Mouse (Mus musculus) myocyte (in vitro differentiated cells): Measurements from ENCODE around the gene Fbxl18. TPM values are rescaled to one million over a fixed set of nuclear protein-coding genes. Genes with fewer than 3 reads are reported as not detected.

Experiments used
- H3K27me3 ChIP-seq: one replicate; pipeline ENCODE4 v1.6.1; 2011; ENCODE audit not compliant: control insufficient read depth, insufficient read depth, insufficient read length
- H3K36me3 ChIP-seq: one replicate; pipeline ENCODE4 v1.6.1; 2011; ENCODE audit not compliant: control insufficient read depth, insufficient read depth
- H3K4me2 ChIP-seq: one replicate; pipeline ENCODE4 v1.6.1; 2011; ENCODE audit warnings: low read depth, control low read depth
- H3K4me3 ChIP-seq: one replicate; pipeline ENCODE4 v1.5.1; 2011; ENCODE audit warnings: mild to moderate bottlenecking, control low read depth, moderate library complexity
- H3K79me2 ChIP-seq: one replicate; pipeline ENCODE4 v1.6.1; 2011; ENCODE audit not compliant: control insufficient read depth, insufficient read depth
- H3ac ChIP-seq: one replicate; pipeline ENCODE4 v1.6.1; 2011; ENCODE audit not compliant: control insufficient read depth, insufficient read length
- CEBPB ChIP-seq: IDR thresholded peaks from 2 replicates; pipeline ENCODE4 v1.6.1; 2011; ENCODE audit warnings: mild to moderate bottlenecking, moderate library complexity; ENCODE audit not compliant: poor library complexity, insufficient read depth, severe bottlenecking
- E2F4 ChIP-seq: IDR thresholded peaks from one replicate; pipeline ENCODE4 v1.6.1; 2011; ENCODE audit warnings: mild to moderate bottlenecking, control low read depth, moderate library complexity; ENCODE audit not compliant: insufficient read depth
- MAX ChIP-seq: IDR thresholded peaks from one replicate; pipeline ENCODE4 v1.6.1; 2011; ENCODE audit warnings: low read depth, mild to moderate bottlenecking, control low read depth
- MYOD1 ChIP-seq, 3 experiments: IDR thresholded peaks; one replicate each; pipeline ENCODE4 v1.6.1; 2011; ENCODE audit warnings: control low read depth in 2 of 3, low read depth in 2 of 3, mild to moderate bottlenecking in 2 of 3, moderate library complexity in 1 of 3; ENCODE audit not compliant: insufficient read length in 2 of 3, control insufficient read depth in 1 of 3
- MYOG ChIP-seq, 3 experiments: IDR thresholded peaks; one replicate each; pipeline ENCODE4 v1.6.1; 2011; ENCODE audit warnings: control low read depth in 2 of 3, low read depth in 2 of 3, mild to moderate bottlenecking in 2 of 3; ENCODE audit not compliant: insufficient read length in 2 of 3, control insufficient read depth in 1 of 3, insufficient read depth in 1 of 3
- POLR2A ChIP-seq: IDR thresholded peaks from one replicate; pipeline ENCODE4 v1.6.1; 2011; ENCODE audit warnings: low read depth, mild to moderate bottlenecking, control low read depth, moderate library complexity; ENCODE audit not compliant: insufficient read length
- POLR2AphosphoS2 ChIP-seq: IDR thresholded peaks from one replicate; pipeline ENCODE4 v1.6.1; 2011; ENCODE audit warnings: low read depth, control low read depth; ENCODE audit not compliant: insufficient read length
- REST ChIP-seq: IDR thresholded peaks from one replicate; pipeline ENCODE4 v1.6.1; 2011; ENCODE audit warnings: mild to moderate bottlenecking, control low read depth, moderate library complexity; ENCODE audit not compliant: insufficient read depth, insufficient read length
- SRF ChIP-seq: IDR thresholded peaks from one replicate; pipeline ENCODE4 v1.6.1; 2011; ENCODE audit warnings: low read depth; ENCODE audit not compliant: control insufficient read depth, insufficient read length
- TCF12 ChIP-seq: IDR thresholded peaks from one replicate; pipeline ENCODE4 v1.6.1; 2011; ENCODE audit warnings: mild to moderate bottlenecking, control low read depth; ENCODE audit not compliant: poor library complexity, insufficient read depth, severe bottlenecking
- TCF3 ChIP-seq: IDR thresholded peaks from one replicate; pipeline ENCODE4 v1.6.1; 2011; ENCODE audit warnings: low read depth, control low read depth; ENCODE audit not compliant: insufficient read length
- USF1 ChIP-seq: IDR thresholded peaks from one replicate; pipeline ENCODE4 v1.6.1; 2011; ENCODE audit warnings: low read depth, mild to moderate bottlenecking, control low read depth, moderate library complexity
- polyA plus RNA-seq: library from polyadenylated mRNA; unstranded; fragments of >200 nt; fragmentation: generic; extraction: Trizol; gene quantifications from one replicate; pipeline ENCODE4 v1.2.1, GENCODE M21; 2012; ENCODE audit warnings: missing spikeins

Gene Fbxl18
- 7.6 TPM for polyA plus RNA-seq

GRCm38 (mm10) chr5:142894918-142895613, at the start of gene Fbxl18:
TSS of gene Fbxl18 (minus strand) at chr5:142895421.
- Histone ChIP-seq H3K79me2 (peaks cover 20% of the 10 kb centered on the region), H3K36me3 (no peaks in the 10 kb centered on the region), H3K4me2 (peak within 1 kb of the TSS; percentile 98), H3K4me3 (peak within 1 kb of the TSS; percentile 89), H3ac (peak within 1 kb of the TSS; percentile 66), H3K27me3 (no peaks in the 10 kb centered on the region)
- peak; percentile 82 for TF ChIP-seq POLR2A
- no peak for TF ChIP-seq REST
- TF ChIP-seq USF1: peak; percentile 27
- TF ChIP-seq MAX: no peak
- no peak for TF ChIP-seq MYOG (IDR thresholded peaks at IDR 0.05; ENCODE audit: control insufficient read depth in 1 of 3, insufficient read depth in 1 of 3, insufficient read length in 2 of 3, low read depth in 2 of 3)
- peak; percentile 81 for TF ChIP-seq POLR2AphosphoS2
- TF ChIP-seq SRF: peak; percentile 92
- no peak for TF ChIP-seq CEBPB
- TF ChIP-seq TCF12: no peak
- no peak for TF ChIP-seq E2F4
- TF ChIP-seq MYOD1 (IDR thresholded peaks at IDR 0.05; ENCODE audit: control insufficient read depth in 1 of 3, insufficient read length in 2 of 3, low read depth in 2 of 3): no peak
- no peak for TF ChIP-seq TCF3

- no peaks in the 10 kb centered on the region for H3K27me3 ChIP-seq
- no peaks in the 10 kb centered on the region for H3K36me3 ChIP-seq
- TF ChIP-seq POLR2AphosphoS2: no peak
- no peak for TF ChIP-seq TCF3
- no peak for TF ChIP-seq CEBPB
- TF ChIP-seq MYOG (IDR thresholded peaks at IDR 0.05; ENCODE audit: control insufficient read depth in 1 of 3, insufficient read depth in 1 of 3, insufficient read length in 2 of 3, low read depth in 2 of 3): no peak
- TF ChIP-seq SRF: no peak
- TF ChIP-seq MYOD1 (IDR thresholded peaks at IDR 0.05; ENCODE audit: control insufficient read depth in 1 of 3, insufficient read length in 2 of 3, low read depth in 2 of 3): no peak
- no peak for TF ChIP-seq E2F4
- TF ChIP-seq REST: no peak
- TF ChIP-seq MAX: no peak
- TF ChIP-seq TCF12: no peak
- no peak for TF ChIP-seq POLR2A
- TF ChIP-seq USF1: no peak
- no peak overlapping the region for H3ac ChIP-seq
- no peaks in the 10 kb centered on the region for H3K79me2 ChIP-seq
- no peak overlapping the region for H3K4me3 ChIP-seq
- no peak overlapping the region for H3K4me2 ChIP-seq
Measured at GRCm38 (mm10) chr5:142940393-142940792, 45.2 kb upstream of the Fbxl18 start.

DNA sequence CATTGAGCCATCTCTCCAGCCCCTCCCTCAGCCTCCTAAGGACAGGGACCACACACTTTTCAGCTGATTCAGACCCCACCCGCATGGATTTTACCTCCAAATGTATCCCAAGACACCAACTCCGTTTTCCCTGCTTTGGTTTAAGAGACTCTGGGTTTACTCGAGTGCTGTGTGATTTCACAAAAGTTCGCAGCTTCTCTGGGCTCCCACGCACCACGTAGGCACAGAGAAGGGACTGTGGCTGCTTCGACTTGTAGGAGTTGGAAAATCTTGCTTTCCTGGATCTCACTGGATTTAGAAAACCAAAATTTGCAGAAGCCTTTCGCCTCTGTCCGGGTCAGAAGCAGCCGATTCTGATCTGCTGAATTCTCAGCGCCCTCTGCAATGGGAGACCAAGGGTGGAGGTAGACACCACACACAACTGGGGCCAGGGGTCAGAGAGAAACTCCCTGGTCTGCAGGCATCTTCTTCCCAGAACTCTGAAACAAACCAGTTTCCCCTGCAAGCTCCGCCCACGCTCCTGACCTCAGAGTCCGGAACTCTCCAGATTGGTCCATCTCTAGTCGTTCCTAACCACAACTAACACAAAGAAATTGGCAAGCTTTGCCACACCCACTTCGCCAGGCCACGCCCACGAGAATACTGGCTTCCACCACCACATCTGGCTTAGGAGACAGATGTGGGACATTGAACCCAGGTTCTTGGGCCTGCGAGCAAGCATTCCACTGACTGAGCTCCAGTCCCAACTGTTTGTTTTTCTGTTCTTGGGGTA, 42.9 kb upstream of the Fbxl18 start:
- H3K36me3 ChIP-seq: no peaks in the 10 kb centered on the region
- no peak overlapping the region for H3ac ChIP-seq
- no peak overlapping the region for H3K4me3 ChIP-seq
- no peaks in the 10 kb centered on the region for H3K79me2 ChIP-seq
- no peak for TF ChIP-seq CEBPB
- TF ChIP-seq REST: no peak
- TF ChIP-seq E2F4: no peak
- TF ChIP-seq POLR2AphosphoS2: no peak
- no peak for TF ChIP-seq MYOD1 (IDR thresholded peaks at IDR 0.05; ENCODE audit: control insufficient read depth in 1 of 3, insufficient read length in 2 of 3, low read depth in 2 of 3)
- no peak for TF ChIP-seq MYOG (IDR thresholded peaks at IDR 0.05; ENCODE audit: control insufficient read depth in 1 of 3, insufficient read depth in 1 of 3, insufficient read length in 2 of 3, low read depth in 2 of 3)
- H3K4me2 ChIP-seq: no peak overlapping the region
- H3K27me3 ChIP-seq: no peaks in the 10 kb centered on the region

DNA sequence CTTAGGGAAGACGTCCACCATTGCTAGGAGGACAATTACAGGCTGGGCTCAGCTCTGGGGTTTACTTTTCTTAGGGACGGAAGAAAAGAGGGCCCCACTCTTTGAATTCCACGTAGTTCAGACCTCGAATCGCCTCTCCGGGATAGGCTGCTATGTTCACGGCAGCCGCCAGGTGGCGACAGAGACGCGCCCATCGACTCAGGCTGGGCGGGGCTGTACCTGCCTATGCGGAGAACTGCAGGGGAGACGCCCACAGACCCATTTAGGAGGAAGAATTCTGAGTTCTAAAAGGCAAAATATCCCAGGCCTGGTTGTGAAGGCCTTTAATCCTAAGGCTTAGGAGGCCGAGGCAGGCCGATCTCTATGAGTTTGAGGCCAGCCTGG, 41.1 kb upstream of the Fbxl18 start:
- peak overlapping the region; percentile 3 for H3K4me3 ChIP-seq
- TF ChIP-seq TCF3 (no peak), SRF (no peak), E2F4 (no peak), CEBPB (no peak), MYOG (IDR thresholded peaks at IDR 0.05; ENCODE audit: control insufficient read depth in 1 of 3, insufficient read depth in 1 of 3, insufficient read length in 2 of 3, low read depth in 2 of 3) (no peak), MYOD1 (IDR thresholded peaks at IDR 0.05; ENCODE audit: control insufficient read depth in 1 of 3, insufficient read length in 2 of 3, low read depth in 2 of 3) (no peak), USF1 (no peak), POLR2AphosphoS2 (no peak), POLR2A (no peak), TCF12 (no peak), MAX (no peak), REST (no peak)

More for the DNA sequence above, 41.1 kb upstream of the Fbxl18 start:
- H3K36me3 ChIP-seq: no peaks in the 10 kb centered on the region
- H3K79me2 ChIP-seq: peaks cover 4% of the 10 kb centered on the region
- H3K27me3 ChIP-seq: no peaks in the 10 kb centered on the region
- H3K4me2 ChIP-seq: peak overlapping the region; percentile 89
- H3ac ChIP-seq: no peak overlapping the region
